Mouse (Mus musculus) bone marrow macrophage, adult 2 months (primary cell): ENCODE results near the gene Atp1a3. TPM values are rescaled to one million over a fixed set of nuclear protein-coding genes. Genes with fewer than 3 reads are reported as not detected.
A peak's percentile ranks its signal among the peaks of the same experiment; 100 is the strongest.

Source experiments
- H3K27ac ChIP-seq: 2 replicates; pipeline ENCODE4 v1.5.1; 2012; ENCODE audit warnings: low read depth, low read length; ENCODE audit not compliant: insufficient read depth
- H3K4me1 ChIP-seq: 2 replicates; pipeline ENCODE4 v1.6.1; 2012; ENCODE audit warnings: low read length; ENCODE audit not compliant: control insufficient read depth, insufficient read depth
- H3K4me3 ChIP-seq: 2 replicates; pipeline ENCODE4 v1.5.1; 2012; ENCODE audit warnings: mild to moderate bottlenecking, low read length, moderate library complexity; ENCODE audit not compliant: insufficient read depth
- CTCF ChIP-seq: IDR thresholded peaks from 2 replicates; pipeline ENCODE4 v1.5.1; 2012; ENCODE audit warnings: low read depth, mild to moderate bottlenecking, low read length, moderate library complexity
- POLR2A ChIP-seq: IDR thresholded peaks from 2 replicates; pipeline ENCODE4 v1.6.1; 2012; ENCODE audit warnings: mild to moderate bottlenecking, low read depth, low read length, borderline replicate concordance
- polyA plus RNA-seq: library from polyadenylated mRNA; stranded (reverse); fragments of >200 nt; gene quantifications from 2 replicates; pipeline ENCODE4 v1.2.4, GENCODE M21; 2012; ENCODE audit not compliant: missing spikeins, insufficient read depth, insufficient read length

Gene Atp1a3
- polyA plus RNA-seq, 1 experiment, result 85.8 TPM

GRCm38 (mm10) chr7:24968463-24968862, 37.3 kb downstream of the Atp1a3 start:
- Histone ChIP-seq H3K27ac (no peak overlapping the region), H3K4me1 (no peaks in the 10 kb centered on the region; the same call in 1 of the 2 replicates), H3K4me3 (no peak overlapping the region)
- TF ChIP-seq CTCF (no peak), POLR2A (no peak)

GRCm38 (mm10) chr7:24967966-24968365, 37.8 kb downstream of the Atp1a3 start:
- TF ChIP-seq CTCF (no peak), POLR2A (no peak)
- Histone ChIP-seq H3K4me1 (no peaks in the 10 kb centered on the region; the same call in 1 of the 2 replicates), H3K27ac (no peak overlapping the region), H3K4me3 (no peak overlapping the region)

- no peak overlapping the region for H3K4me3 ChIP-seq
- H3K4me1 ChIP-seq, result no peaks in the 10 kb centered on the region
- no peak overlapping the region for H3K27ac ChIP-seq
- TF ChIP-seq POLR2A, result no peak
- TF ChIP-seq CTCF, result peak; percentile 56
Measured at GRCm38 (mm10) chr7:24964897-24965535, 40.7 kb downstream of the Atp1a3 start.

- Histone ChIP-seq H3K4me3 (no peak overlapping the region), H3K4me1 (no peaks in the 10 kb centered on the region), H3K27ac (no peak overlapping the region)
- TF ChIP-seq POLR2A (no peak), CTCF (no peak)
Measured at GRCm38 (mm10) chr7:24964288-24964687, 41.5 kb downstream of the Atp1a3 start.

GRCm38 (mm10) chr7:24955226-24955625, 50.5 kb downstream of the Atp1a3 start:
- Histone ChIP-seq H3K4me1 (no peaks in the 10 kb centered on the region), H3K27ac (no peak overlapping the region), H3K4me3 (no peak overlapping the region)
- TF ChIP-seq POLR2A (no peak), CTCF (no peak)

- TF ChIP-seq POLR2A, result no peak
- no peak for TF ChIP-seq CTCF
- H3K4me3 ChIP-seq, result peak overlapping the region; percentile 19
- no peaks in the 10 kb centered on the region for H3K4me1 ChIP-seq
- H3K27ac ChIP-seq, result no peak overlapping the region
Measured at GRCm38 (mm10) chr7:24954450-24954849, 51.3 kb downstream of the Atp1a3 start.

GRCm38 (mm10) chr7:24953966-24954365, 51.8 kb downstream of the Atp1a3 start:
- Histone ChIP-seq H3K27ac (no peak overlapping the region), H3K4me3 (no peak overlapping the region; the same call in 1 of the 2 replicates), H3K4me1 (no peaks in the 10 kb centered on the region)
- no peak for TF ChIP-seq CTCF
- no peak for TF ChIP-seq POLR2A

GRCm38 (mm10) chr7:24949958-24950623, 55.7 kb downstream of the Atp1a3 start:
- H3K4me1 ChIP-seq, result no peaks in the 10 kb centered on the region
- TF ChIP-seq POLR2A, result no peak
- TF ChIP-seq CTCF, result peak; percentile 94
- H3K4me3 ChIP-seq, result no peak overlapping the region

GRCm38 (mm10) chr7:24948774-24949173, 57.0 kb downstream of the Atp1a3 start:
- TF ChIP-seq CTCF (no peak), POLR2A (no peak)
- H3K27ac ChIP-seq, result no peak overlapping the region

More at GRCm38 (mm10) chr7:24949958-24950623, 55.7 kb downstream of the Atp1a3 start:
- no peak overlapping the region for H3K27ac ChIP-seq

More at GRCm38 (mm10) chr7:24948774-24949173, 57.0 kb downstream of the Atp1a3 start:
- Histone ChIP-seq H3K4me1 (no peaks in the 10 kb centered on the region), H3K4me3 (no peak overlapping the region)
